Mouse (Mus musculus): ENCODE measurements around the gene Stub1.
"Not testable (repeated sequence)": the region's sequence is repeated elsewhere in the genome, so short reads cannot be mapped to it uniquely, and the experiment has no call there.

The Stub1 gene

GRCm38 (mm10) chr17:25817662-25818061 is 15.5 kb downstream of the Stub1 start:
- no peak for DNase-seq

- peak; percentile 80 for DNase-seq
Observed at GRCm38 (mm10) chr17:25813471-25813870, 19.7 kb downstream of the Stub1 start.

GRCm38 (mm10) chr17:25810890-25811289 is 22.3 kb downstream of the Stub1 start:
- no peak for DNase-seq

- no peak for DNase-seq
Observed at GRCm38 (mm10) chr17:25809606-25810340, 23.4 kb downstream of the Stub1 start.

DNA sequence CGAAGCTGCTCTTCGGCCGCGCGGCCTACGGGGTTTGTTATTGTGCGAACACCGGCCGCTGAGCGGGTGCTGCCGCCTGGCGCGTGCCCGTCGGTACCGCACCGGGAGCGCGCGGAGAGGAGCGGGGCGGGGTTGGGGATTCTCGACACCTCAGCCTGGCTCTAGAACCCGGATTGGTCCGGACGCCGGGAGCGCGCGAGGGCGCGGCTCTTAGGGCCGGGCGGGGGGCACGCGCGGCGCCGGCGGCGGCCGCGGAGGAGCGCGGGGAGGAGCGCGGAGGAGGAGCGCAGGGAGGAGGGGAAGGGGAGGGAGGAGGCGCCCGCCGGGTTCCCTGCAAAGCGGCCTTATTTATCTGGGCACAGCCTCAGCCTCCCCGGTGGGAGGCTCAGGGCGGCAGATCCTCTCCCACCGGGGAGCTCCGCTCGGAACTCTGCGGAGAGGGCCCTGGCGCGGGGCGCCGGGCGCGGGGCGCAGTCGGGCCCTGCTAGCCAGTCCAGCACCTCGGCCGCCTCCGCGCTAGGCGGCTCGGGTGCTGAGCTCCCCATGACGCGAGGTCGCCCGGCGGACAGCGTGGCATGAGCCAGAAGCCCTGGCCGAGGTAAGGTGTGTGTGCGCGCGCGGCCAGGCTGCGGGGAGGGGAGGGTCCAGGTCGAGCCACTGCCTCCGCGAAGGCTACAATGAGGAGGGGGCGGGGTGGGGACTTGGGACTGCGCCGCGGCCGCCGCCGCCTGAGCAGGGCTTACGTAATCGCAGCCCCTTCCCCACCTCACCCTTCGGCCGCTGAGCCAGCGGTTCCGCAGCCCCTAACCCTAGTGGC is 24.2 kb downstream of the Stub1 start, which contains the start of gene Fbxl16:
Gene Fbxl16, plus strand, starts transcription at position 297 of the 817 bp plus-strand sequence.
- DNase-seq, result no peak

GRCm38 (mm10) chr17:25808028-25808427 is 25.2 kb downstream of the Stub1 start:
- DNase-seq, result no peak

DNA sequence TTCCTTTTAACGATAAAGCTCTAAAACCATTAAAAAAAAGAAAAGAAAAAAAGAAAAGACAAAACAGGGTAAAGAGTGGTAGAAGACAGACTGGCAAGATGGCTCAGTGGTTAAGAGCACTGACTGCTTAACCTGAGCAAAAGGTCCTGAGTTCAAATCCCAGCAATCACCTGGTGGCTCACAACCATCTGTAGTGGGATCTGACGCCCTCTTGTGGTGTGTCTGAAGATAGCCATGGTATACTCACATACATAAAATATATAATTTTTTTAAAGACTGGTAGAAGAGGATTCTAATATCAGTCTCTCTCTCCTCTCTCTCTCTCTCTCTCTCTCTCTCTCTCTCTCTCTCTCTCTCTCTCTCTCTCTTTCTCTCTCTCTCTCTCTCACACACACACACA is 25.8 kb downstream of the Stub1 start:
- not testable (repeated sequence) for DNase-seq

- no peak for DNase-seq
Observed at GRCm38 (mm10) chr17:25806507-25806906, 26.7 kb downstream of the Stub1 start.

DNA sequence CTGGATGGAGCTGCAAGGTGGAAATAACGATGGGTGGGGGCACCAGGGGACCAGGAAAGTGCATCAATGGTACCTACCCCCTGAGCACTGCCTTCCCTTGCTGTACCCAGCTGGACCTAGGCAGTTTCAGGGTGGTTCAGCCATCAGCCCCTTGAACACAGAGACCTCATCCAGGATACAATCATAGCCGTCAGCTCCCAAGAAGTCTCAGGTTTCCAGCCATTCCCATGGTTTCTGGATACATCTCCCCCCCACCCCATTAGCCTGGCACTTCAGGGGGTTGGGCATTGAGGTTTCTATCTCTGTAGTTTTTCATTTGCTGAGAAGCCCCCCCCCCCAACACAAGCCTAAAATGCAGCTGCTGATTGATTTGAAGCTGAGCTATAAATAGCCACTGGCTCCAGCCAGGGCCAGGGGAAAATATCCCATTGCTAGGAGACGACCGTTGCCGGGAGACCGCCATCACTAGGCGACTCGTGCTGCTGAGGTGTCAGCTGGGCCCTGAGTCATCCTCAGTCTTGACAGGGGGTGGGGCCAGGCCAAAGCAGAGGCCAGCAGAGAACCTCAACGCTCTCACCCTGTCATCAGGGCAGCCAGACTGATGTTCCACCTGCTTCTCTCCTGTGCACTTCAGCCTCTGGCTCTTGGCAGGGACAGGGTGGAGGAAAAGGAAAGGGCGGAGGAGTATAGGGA is 30.2 kb downstream of the Stub1 start:
- no peak for DNase-seq

GRCm38 (mm10) chr17:25801029-25801428 is 32.2 kb downstream of the Stub1 start:
- DNase-seq, result peak; percentile 77

DNA sequence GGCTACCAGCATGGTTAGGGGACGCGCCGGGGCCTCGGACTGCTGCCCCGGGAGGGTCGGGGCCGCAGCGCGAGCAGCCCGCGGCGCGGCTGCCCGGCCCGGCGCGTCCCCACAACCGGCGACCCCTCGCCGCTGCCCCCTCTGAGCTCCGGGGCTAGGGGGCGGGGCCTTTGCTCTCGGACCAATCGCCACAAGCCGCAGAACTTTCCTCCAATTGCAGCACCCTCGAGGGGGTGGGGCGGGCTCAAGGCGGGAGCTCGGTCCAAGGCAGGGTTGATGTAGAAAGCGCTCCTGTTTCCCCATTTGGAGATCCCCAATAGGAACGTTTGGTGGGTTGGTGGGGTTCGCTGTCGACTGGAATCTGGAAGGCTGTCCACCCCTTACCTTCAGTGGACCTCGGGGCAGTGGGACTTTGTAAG is 36.2 kb downstream of the Stub1 start, which contains the start of gene Metrn:
Gene Metrn, minus strand, starts transcription at position 186 of the 419 bp plus-strand sequence.
- DNase-seq, result peak; percentile 94

- DNase-seq, result peak; percentile 31
Observed at GRCm38 (mm10) chr17:25796211-25796771, 36.9 kb downstream of the Stub1 start.

GRCm38 (mm10) chr17:25795609-25796092 is 37.6 kb downstream of the Stub1 start, which contains the start of gene AC134908.4:
Gene AC134908.4 (minus strand): TSS chr17:25795659.
- no peak for DNase-seq

- DNase-seq, result no peak
Observed at GRCm38 (mm10) chr17:25794998-25795397, 38.2 kb downstream of the Stub1 start.

DNA sequence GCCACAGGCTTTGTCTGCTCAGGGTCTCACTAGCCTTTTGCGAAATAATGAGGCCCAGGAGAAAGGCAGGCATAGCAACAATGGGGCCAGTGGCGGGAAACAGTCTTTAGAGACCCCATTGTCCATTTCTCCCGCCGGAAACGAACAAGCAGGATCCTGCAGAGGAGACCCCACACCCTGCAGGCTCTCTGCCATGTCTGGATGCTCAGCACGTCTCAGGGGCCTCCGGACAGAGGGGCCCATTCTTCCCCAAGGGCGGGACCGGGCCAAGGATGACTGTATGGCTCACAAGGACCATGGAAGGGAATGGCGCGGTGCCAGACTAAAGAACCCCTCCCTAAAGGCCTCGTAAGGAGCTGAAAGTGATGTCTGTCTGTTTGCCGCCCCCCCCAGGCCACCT is 39.0 kb downstream of the Stub1 start:
- DNase-seq, result no peak

GRCm38 (mm10) chr17:25792615-25793014 is 40.6 kb downstream of the Stub1 start, which contains the start of gene Fam173a:
Gene Fam173a (minus strand): TSS chr17:25792901.
- peak; percentile 86 for DNase-seq

DNA sequence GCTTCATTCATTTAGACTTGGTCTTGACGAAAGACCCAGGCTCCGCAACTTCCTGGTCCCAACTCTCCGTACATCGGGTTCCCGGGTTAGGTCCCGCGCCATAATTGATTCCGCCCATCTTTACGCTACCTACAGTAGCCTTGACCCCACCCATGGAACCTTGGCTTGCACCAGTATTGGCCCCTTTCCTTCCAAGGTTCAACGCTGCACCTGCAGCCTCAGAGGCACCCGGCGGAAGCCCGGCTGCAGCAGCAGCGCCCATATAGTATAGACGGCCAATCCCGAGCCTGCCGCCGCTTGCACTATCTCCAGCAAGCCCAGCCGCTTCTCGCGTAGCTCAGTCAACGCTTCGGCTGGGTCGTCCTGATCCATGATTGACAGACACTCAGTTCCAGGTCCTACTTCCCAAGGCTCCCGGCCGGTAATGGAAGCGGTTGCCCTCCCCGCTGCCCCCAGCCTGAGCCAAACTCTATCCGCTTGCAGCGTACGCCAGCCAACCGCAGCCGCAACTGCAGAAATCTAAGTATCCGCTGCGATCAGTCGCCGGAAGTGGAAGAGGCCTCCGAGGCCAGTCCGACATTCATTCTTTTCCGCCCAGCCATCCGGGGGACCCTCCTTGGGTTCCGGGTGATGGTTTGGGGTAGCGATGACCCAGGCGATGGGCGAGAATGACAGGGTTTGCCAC is 41.2 kb downstream of the Stub1 start:
- DNase-seq, result peak; percentile 89

DNA sequence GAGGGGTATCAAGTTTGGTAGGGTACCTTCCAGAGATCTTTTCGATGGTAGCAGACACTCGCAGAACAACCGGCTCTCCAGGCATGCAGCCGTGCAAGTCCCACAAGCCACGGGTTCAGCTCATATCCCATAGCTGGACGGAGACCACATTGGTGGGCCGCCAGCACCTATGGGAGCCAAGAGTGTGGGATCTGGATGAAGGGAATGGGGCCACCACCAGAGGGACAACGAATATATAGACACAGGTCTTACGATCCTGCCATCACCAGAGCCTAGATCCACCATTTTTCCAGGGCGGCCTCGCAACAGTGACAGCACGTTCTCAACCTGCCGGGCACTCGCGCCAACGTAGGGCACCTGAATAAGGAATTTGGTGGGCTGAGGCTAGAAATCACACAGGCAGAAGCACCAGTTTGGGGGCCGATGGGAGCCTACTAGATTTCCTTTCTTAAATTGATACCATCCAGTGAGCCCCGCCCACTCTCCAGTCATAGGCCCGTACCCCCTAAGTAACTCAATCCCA is 41.8 kb downstream of the Stub1 start:
- DNase-seq, result no peak

- no peak for DNase-seq
Observed at GRCm38 (mm10) chr17:25786781-25787504, 46.3 kb downstream of the Stub1 start.

DNA sequence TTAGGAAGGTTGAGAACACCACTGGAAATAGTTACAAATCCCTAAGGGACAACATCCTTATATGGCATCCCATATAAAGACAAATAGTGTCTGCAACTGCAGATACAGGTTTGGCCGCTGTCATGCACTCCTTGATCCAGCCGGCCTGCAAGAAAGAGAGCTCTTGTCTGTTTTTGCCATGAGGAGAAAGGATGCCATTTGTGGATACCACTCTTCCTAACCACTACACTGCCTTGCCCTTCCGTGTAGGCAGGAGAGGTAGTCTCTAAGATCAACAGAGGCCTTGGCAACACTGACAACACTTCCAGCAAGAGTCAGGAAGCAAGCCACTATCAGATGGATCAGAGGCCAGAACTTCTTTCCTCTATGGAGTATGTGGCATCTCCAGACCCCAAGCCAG is 46.9 kb downstream of the Stub1 start, which contains the start of gene Ccdc78:
Gene Ccdc78, plus strand, starts transcription at position 301 of the 400 bp plus-strand sequence.
- no peak for DNase-seq

GRCm38 (mm10) chr17:25785281-25785745 is 47.9 kb downstream of the Stub1 start, which contains the start of gene Haghl:
Gene Haghl (minus strand): TSS chr17:25785673.
- DNase-seq, result peak; percentile 94
